Mouse (Mus musculus) ES-Bruce4 (cell line): ENCODE results near the gene Ovch2.

Experiments used
- CTCF ChIP-seq: IDR thresholded peaks from one replicate; pipeline ENCODE4 v1.8.1; 2011; ENCODE audit warnings: low read depth, low read length
- POLR2A ChIP-seq: IDR thresholded peaks from one replicate; pipeline ENCODE4 v1.8.1; 2011; ENCODE audit warnings: low read length; ENCODE audit not compliant: insufficient read depth

- TF ChIP-seq CTCF (no peak), POLR2A (no peak)
These were observed 1.1 kb upstream of the Ovch2 start for GRCm38 (mm10) chr7:107802138-107802537.
